Mouse (Mus musculus) embryo, embryonic 10 days (tissue): ENCODE results near the gene Samt3.

Source experiments
- DNase-seq: peaks from one replicate; pipeline ENCODE4 v3.0.0-alpha.2; 2015; ENCODE audit warnings: low spot score

Gene Samt3

DNA sequence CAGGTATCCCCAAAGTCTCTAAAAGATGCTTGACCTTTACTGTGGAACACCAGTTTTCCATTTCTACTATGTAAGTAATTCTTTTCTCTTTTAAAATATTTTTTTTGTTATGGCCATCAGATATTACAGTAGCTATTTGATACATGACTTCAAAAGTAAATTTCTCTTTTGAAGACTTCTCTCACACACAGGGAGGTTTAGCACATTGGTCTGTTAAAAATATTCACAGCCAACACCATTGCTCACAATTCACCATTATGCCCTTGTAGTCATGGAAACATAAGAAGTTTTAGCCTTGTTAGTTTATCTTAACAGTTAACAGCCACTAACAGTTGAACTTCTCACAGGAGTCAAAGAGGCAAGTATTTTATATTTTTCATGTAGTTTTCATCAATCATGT, at the start of gene Samt3:
Gene Samt3, plus strand, starts transcription at position 301 of the 400 bp plus-strand sequence.
- DNase-seq, result no peak

DNA sequence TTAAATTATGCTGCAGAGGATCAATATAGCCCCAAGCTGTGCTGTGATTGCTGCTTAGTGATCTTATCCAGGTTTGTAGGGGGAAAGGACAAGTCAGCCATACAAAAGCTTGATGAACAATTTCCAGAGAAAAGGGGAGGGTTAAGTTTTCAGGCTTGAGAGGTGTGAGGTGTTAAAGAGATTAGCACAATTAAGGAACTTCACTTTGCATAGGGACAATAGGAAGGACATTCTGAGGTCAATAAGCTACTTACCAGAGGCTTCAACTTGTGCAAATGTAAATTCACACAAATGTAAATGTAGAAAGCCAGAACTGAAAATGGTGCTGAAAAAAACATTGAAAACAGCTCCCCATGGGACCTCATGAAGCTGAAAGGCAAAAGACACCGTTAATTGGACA, 27.4 kb upstream of the Samt3 start:
- no peak for DNase-seq

DNA sequence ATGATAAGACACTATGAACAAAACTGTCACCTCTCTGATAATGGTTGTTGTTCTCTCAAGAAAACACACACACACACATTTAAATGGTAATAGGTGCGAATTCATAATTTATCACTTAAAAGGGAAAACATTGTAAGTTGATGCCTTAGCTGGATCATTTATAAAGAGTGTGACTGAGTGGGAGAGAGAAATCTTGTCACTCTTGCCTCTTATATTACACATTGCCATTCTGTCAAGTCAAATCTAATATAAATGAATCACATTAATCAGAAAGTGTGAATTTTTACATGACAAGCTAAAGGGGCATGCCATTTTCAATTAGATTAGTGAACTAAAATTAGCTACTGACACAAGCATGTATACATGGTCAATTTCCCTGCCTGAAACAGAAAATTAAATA, 44.7 kb downstream of the Samt3 start:
- DNase-seq, result no peak
